Mouse (Mus musculus) common myeloid progenitor, adult 5-6 weeks (primary cell): Measurements from ENCODE around the gene Plk5. TPM values are rescaled to one million over a fixed set of nuclear protein-coding genes. Genes with fewer than 3 reads are reported as not detected.
"Not testable (repeated sequence)": the region's sequence is repeated elsewhere in the genome, so short reads cannot be mapped to it uniquely, and the experiment has no call there.

ENCODE experiments used
- ATAC-seq: replicated peaks from 2 replicates; pipeline ENCODE4 v1.8.0; 2016; ENCODE audit warnings: low read depth, mild to moderate bottlenecking, moderate TSS enrichment, inconsistent platforms; ENCODE audit not compliant: poor library complexity, severe bottlenecking
- total RNA-seq: library from RNA; stranded (forward); fragments of 200-1000, 187-1606 nt; gene quantifications from 2 replicates; pipeline ENCODE4 v1.2.3, GENCODE M21; 2017

Plk5 gene
- total RNA-seq, 1 experiment from 2014 or later, result 0.55 TPM

DNA sequence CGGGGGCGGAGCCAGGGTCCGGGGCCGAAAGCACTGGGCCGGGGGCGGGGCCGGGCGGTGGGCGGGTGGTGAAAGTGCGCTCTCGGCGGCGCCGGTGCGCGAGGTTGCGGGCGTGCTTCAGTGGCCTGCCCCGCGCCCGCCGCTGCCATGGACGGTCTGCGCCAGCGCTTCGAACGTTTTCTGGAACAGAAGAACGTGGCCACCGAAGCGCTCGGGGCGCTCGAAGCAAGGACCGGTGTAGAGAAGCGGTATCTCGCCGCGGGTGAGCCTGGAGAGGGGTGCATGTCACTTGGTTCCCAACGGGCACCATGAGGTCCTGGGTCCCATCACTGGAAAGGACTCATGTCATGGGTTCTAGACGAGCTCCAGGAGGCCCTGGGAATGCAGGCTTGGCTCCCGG lies 26.2 kb upstream of the Plk5 start:
- ATAC-seq, result no peak

DNA sequence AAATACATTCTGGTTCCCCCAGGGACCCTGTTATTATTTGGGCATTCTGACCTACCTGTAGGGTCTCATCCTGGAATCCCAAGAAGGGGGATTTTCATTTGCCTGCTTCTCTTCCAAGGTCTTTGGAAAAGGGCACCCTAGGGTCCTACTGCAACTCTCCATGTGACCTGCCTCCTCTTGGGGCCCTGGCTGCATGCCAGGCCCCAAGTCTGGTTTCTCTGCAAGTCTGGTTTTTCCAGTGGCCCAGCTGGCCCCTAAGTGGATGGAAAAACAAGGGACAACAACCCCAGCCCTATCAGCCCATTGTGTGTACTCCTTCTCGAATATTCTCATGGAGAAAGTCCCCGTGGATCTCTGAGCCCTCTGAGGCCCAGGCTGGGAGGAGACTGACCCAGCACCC lies 25.4 kb upstream of the Plk5 start:
- no peak for ATAC-seq

DNA sequence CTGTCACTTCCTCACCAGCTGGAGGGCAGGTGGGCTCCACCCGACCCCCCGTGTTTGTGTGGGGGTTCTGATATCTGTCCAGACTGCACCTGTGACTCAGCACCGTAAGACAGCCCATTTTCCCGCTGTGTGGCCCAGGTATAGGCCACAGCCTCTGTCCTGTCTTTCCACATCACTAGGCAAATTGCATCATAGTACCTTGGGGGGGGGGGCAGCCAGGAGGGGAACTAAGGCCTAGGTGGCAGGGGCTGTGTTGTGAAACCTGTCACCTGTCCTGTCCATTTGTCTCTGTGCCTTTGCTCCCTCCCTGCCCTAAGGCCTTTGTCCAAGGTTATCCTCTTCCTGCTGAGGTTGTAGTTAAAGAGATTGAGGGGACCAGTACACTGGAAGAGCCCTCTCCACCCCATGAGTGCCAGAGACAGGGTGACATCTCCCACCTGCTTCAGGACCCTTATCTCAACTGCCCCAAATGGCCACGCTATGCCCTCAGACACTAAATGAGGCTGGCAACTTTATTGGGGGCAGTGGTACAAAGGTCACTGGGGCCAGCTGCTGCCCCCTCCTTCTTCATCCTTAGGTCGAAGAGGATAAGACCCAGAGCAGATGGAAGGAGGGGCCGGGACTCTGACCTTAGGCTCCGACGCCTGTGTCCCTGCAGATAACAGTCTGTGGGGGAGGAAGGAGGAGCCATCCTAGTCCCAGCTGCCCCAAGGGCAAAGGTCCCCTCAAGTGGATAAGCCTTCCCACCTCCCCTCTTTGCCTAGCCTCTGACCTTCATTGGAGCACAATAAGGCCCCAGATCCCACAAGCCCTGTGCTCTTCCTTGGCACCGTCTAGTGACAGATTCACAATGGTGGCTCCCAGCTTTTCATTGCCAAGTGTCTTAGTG lies 24.4 kb upstream of the Plk5 start:
- ATAC-seq, result no peak

DNA sequence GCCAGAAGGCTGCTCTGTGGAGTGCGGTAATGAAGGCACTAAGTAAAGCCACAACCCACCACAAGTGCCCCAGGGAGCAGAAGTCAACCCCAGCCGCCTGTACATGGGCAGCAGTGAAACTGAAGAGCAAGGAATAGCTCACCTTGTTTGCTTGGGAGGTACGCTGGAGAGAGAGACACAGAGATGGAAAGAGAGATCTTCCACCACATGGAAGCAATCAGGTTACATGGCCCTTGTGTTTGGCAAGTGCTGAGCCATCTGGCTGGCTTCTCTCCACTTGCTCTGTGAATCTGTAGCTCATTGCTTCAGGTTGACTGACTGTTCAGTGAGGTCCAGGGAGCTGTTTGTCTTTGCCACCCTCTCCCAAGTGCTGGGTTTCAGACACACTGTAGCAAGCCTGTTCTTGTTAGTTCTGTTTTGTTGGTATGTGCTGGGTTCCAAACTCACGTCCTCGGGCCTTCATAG lies 23.7 kb upstream of the Plk5 start:
- no peak for ATAC-seq

DNA sequence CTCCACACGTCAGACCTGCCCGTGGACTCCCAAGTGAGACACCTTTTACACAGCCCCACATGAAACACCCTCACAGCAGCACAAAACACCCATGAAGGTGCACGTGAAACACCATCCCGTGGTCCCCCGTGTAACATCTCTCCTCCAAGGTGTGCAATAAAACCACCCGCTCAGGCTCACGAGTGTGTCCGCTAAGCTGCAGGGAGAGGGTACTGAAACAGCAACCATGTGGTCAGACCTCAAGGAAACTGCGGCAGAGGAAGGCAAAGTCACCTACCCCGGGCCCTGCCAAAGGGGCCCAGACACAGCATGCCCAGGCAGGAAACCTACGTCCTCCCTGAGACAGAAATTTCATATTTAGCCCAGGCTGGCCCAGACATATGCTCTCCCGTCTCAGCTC lies 20.0 kb upstream of the Plk5 start:
- no peak for ATAC-seq

DNA sequence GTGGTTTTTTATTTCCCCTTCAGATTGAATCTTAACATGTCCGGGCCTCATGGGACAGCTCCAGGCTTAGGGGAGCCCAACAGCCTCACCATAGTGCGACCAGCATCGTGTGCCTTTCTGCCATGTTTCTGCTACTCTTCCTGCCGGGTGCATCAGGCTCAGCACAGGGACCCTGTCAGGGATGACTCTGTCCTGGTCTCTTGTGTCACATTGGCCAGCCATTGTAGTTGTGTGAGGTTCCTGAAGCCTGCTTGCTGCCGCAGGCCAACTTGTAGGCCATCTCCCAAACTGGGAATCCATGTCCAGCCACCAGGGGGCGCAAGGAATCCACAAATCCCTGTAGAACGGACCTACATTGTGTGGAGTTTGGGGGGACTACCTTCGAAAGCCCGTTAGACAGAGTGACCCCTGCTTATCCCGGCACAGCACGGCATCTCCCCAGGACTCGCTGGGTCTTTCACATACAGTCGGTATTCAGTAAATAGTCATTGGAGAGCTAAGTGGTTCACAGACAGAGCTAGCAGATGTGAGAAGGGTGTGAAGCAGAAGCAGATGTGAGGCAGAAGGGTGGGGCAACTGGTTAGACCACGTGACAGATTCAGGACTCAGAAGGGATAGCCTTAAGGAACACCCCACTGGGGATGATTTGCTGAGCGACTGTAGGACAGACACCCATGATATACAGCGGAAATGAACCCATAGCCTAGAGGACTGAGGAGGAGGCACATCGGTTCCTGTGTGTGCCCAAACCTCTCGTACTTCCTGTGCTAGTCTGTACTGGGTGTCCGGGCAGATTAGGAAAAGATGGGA lies 16.1 kb upstream of the Plk5 start:
- ATAC-seq, result peak; percentile 22

DNA sequence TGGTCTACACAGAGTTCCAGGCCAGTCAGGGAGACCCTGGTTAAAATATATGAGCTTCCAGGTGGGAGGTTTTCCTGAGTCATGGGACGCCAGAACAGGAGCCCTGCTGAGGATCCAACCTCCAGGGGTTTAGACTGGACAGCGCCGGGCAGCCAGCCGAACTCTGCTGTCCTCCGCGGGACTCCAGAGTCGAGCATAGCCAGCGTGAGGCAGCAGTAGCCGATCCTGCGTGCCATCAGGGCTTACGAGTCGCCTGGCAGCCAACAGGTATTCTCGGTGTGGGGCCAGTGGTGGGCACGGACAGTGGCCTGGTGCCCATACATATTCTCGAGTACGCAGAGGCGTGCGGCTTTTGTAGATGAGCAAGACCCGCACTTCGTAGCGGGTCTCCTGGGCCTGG lies 15.2 kb upstream of the Plk5 start:
- ATAC-seq, result no peak

DNA sequence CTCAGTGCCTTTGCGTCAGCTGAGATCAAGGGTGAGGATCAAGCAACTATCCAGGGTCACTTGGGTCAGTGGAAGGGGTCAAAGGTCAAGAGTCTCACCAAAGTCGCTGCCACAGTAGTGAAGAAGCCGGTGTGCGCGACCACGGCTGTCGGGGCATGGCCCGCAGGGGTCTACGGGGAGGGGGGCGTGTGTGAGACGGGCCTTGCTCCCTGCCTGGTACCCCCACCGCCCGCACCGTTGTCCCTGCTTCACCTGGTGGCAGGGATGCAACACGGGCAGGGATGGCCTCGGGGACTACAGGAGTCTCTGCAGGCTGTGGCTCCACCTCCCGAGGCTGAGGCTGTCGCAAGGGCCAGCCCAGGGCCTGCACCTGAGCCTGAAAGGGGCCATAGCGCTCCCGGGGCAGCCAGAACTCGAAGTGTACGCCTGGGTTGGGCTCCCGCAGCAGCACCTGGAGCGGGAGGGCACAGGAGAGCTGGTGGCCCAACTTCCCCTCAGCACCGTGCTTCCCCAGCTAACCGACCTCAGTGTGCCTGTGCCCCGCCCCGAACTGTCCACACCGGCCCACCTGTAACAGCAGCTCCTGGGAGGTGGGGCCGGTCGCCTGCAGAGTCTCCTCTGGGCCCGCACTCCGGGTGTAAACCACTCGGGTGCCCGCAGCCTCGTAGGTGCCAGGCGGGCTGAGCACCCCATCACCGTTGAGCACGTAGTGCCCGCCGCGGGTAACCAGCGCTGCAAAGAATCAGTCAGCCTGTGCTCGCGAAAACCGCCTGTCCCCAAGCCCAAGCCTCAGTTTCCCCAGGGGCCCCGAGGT lies 14.6 kb upstream of the Plk5 start:
- ATAC-seq, result no peak

DNA sequence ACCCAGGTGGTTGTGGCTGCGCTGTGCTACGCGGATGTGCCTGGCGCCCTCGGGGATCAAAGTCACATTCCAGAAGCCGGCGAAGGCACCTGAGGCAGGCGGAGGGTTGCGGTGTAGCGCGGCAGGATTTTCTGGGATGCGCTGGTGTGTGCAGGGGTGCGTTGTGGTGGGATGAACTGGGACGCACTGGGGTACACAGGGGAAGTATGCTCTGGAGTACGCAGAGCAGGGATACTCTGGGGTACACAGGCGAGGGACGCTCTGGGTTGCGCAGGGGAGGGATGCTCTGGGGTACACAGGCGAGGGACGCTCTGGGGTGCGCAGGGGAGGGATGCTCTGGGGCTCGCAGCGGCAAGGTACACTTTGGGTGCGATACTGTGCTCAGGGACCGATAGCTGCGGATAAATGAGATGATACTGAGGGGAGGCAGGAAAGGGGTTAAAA lies 13.9 kb upstream of the Plk5 start:
- no peak for ATAC-seq

DNA sequence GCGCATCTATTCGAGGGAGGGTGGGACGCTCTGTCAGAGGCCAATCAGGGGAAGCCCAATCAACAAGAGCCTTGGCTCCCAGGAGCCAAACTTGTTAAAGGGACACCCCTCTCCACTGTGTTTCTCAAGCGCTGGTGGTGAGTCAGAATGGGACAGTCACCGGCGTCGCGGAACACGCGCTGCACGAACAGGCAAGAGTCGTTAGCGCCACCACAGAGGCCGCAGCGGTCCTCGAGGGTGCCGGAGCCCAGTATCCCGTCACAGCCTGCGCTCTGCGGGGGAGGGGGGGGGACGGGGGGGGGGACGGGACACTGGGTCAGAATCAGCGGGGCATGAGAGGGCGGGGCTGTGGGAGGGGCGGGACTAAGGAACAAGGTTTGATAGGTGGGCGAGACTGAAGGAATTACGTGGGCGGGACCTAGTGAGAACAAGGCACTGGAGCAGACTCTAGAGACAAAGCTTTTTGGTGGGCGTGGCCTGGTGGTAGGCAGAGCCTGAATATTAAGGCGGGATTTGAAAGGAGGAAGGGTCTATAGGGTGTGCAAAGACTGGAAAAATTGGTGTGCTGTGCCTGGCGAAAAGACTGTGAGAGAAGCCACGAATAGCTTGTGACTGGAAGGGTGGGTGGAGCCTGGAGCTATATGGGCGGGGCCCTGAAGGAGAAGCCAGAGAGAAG lies 13.4 kb upstream of the Plk5 start:
- peak; percentile 26 for ATAC-seq

DNA sequence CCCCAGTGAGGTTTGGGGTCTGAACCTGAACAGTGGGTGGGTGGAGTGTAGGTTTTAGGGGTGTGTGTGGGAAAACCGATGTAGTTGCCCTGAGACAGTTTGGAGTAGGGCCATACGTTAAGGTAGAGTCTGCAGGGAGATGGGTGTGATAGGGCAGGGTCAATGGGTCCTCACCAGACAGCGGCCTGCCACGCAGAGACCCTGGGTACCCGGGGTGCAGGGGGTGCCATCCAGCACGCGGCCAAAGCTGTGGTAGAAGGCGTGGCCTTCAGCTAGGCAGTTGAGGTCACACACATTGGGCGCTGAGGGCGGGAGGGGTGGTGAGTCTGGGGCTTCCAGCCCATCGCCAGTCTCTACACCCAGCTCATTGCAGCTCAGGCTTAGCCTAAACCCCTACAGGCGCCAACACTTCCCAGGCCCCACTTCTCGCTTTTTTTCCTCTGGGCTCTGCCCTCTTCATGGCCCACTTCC lies 12.8 kb upstream of the Plk5 start:
- ATAC-seq, result 0 out of 2 replicates have a peak, but pooled peaks have one; percentile 3

DNA sequence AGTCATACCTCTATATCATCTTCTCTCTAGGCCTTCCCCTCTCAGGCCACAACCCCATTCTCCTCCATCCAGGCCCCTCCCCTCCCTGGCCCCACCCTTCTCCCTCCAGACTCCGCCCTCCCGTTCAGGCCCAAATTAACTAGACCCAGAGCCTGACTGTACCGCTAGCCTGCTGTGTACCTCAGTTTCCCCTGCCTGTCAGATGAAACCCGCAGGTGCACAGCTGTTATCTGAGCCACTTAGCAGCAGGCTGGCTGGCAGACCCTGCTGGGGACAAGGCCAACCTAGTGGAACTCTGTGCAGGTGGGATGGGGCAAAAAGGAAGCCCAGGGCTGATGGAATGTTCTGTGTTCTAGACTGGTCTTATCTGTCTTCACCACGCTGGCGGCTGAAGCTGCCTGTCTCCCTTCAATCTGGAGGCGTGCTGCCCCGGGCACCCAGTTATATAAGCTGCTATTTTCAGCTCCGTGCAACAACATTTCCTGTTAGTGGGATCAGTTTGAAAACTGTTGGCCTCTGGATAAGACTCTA lies 12.1 kb upstream of the Plk5 start:
- ATAC-seq, result peak; percentile 33

DNA sequence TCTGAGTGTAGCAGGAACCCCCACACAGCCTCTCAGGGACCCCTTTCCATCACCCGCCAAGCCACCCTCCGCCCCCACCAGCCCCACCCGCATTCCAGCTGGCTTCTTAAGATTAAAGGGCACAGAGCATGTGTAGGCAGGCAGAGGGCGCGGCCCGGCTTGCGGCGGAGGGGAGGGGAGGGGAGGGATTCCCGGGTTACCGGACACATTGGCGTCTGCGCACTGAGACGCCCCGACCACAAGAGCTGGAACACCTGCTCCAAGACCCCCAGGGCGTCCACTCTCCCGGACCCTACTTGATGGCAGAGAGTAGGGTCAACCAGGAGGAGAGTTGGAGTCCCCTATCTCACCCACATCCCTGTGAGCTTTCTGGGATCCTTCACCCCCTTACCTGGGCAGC lies 11.1 kb upstream of the Plk5 start:
- no peak for ATAC-seq

DNA sequence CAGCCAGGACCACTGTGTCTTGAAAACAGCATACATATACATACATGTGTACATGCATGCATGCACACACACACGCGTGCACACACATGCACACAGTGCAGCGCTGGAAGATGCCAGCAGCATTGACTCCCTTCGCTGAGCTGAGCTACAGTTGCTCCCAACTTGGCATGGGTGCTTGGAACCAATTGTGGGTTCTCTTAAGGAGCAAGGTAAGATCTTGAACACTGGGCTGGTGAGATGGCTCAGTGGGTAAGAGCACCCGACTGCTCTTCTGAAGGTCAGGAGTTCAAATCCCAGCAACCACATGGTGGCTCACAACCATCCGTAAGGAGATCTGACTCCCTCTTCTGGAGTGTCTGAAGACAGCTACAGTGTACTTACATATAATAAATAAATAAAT lies 10.3 kb upstream of the Plk5 start:
- not testable (repeated sequence) for ATAC-seq

DNA sequence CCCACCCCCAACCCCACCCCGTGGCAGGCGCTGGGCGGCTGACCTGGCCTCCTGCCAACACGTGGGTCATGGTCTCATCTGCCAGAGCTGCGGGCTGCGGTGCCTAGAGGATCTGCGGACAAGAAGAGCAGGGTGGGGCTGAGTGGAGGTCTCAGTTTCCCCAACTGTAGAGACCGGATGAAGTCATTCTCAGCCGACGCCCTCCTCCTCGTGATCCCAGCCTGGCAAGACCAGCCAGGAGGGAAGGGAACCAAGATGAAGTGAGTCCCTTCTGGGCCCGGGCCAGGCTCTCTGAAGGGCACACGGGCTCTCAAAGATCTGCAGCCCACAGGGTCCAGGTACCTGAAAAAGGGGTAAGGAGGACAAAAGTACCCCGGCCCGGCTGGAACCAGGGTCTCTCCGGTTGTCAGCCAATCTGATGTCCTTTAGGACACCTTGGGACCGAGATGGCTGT lies 8.7 kb upstream of the Plk5 start:
- no peak for ATAC-seq

DNA sequence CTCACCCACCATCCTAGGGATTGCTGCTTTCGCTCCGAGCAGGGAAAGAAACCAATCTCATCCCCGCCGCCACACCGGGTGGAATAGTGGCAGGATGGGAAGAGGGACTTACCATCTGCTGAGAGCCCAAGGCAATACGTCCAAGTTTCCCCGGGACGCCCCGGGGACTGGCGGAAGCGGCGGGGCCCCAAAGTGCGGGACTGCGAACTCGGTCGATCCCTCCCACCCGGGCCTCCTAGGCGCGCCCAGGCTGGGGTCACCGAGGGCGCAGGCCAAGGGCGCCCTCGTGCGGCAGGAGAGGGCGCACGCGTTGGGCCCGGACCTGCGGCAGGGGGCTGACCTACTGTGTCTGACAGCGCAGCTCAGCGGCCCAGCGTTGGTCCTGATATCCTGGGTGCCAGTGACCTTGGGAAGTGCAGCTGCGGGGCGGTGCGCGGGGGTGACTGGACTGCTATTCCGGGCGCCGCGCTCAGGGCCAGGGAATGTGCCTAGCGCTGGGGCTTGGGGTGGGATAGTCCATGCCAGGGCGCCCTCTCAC lies 7.9 kb upstream of the Plk5 start, which contains the start of gene Adamtsl5:
Adamtsl5 (minus strand) TSS at position 169 of the 538 bp plus-strand sequence.
- ATAC-seq, result peak; percentile 37

DNA sequence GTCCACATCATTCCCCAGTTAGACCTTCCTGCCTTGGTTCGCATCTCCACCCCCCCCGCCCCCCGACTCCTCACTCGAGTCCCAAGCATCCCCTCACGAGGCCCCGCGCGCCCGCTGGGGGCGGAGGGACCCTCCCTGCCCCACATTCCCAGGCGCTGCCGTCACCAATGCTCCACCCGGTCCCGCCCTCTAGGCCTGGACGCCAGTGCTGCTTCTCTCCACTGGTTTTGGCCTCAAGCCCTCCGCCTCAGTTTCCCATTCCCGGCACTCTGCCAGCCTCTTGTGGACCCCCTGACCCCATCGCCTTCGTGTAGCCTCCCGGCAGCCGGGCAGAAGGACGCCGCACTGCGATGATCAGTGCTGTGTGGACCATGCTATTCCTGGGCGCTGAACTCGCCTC lies 7.3 kb upstream of the Plk5 start:
- ATAC-seq, result no peak

DNA sequence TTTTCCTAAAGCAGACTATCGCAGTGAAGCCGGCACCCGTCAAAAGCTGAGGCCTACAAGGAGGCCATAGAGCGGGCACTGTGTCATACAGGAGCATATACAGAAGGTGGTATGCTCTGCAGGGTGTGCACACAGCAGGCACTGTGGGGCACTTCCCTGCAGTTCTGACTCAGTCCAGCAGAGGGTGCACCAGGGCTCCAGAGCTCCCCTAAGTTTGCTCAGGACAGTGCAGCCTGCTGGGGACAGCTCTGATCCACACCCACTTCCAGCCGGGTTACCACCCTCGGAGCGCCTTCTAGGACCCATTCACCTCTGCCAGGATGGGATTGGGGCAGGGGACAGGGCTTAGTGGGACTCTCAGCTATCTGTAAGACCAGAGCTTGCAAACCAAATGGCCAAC lies 6.0 kb upstream of the Plk5 start:
- ATAC-seq, result peak; percentile 90

DNA sequence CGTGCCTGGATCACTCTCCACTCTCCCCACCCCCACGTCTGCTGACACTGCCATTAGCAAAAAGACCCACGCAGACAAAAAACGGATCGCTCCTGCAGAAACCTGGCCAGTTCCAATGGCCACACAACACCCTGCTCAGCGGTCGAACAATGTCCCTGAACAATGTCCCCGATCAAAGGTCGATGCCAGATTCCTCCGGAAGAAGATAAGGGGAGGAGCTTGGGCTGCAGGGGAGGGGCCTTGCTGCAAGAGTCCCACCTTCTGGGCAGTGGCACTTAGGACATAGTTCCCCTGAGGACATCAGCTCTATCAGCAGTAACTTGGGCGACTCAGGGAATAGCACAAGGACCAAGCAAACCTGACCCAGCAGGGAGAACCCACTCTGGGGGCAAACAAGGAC lies 4.4 kb upstream of the Plk5 start:
- ATAC-seq, result no peak
